Mouse (Mus musculus): ENCODE measurements around the gene Slc41a2. TPM values are rescaled to one million over a fixed set of nuclear protein-coding genes. Genes with fewer than 3 reads are reported as not detected.
A peak's percentile ranks its signal among the peaks of the same experiment; 100 is the strongest.

Gene Slc41a2
- total RNA-seq, 2 experiments from 2014 or later: 27.3 to 30.7 TPM

DNA sequence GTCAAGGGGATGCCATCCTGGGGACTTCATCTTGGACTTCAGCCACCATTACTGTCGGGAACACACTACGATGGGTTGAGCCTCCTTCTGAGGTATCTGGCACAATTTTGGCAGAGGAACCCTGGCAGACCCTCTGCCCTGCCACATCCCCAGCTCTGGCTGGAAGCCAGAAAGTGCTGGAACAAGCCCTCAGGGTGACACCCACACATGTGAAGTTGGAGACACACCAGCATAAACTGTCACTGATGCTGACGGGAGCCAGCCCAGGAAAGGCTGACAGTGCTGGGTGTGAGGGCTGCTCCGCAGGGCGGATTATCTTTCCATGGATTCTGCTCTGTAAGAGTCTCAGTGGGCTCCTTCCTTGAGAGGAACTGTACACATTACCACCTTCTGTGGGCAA is 150.7 kb downstream of the Slc41a2 start:
- DNase-seq (ENCODE audit: low spot score in 2 of 2): no peak

DNA sequence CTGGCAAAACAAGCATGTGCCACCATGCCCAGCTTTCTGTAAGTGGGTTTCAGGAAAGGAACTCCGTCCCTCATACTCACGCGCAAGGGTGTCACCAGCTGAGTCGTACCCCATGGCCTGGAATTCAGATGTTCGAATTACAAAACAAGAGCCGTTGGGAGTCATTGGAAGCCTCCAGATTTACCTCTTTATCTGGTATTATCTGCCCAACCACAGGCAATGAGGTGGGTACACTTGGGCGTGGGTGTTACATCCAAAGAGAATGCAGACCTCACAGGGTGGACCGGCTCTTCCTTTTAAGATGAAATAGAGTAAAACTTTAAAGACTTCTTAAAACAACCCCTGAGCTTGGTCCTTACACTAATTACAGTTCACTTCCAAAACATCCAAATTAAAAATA is 151.5 kb downstream of the Slc41a2 start:
- DNase-seq (ENCODE audit: low spot score in 2 of 2): no peak

DNA sequence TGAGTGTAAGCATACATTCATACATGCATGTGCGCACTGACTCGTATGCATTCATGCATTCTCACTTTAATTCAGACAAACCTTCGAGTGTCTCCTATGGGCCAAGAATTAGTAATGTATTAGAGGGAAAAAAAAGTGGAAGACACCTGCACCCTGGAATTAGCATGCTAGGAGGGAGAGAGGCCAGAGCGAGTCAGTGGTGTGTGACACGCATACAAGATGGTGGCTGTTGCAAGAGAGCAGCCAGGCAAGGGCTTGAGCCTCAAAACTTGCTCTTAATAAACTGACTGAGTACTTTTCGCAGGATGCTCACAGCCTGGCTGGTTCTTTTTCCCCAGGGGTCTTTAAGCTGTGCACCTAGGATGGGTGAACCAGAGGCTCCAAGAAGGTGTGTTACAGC is 152.6 kb downstream of the Slc41a2 start:
- no peak for DNase-seq (ENCODE audit: low spot score in 2 of 2)

DNA sequence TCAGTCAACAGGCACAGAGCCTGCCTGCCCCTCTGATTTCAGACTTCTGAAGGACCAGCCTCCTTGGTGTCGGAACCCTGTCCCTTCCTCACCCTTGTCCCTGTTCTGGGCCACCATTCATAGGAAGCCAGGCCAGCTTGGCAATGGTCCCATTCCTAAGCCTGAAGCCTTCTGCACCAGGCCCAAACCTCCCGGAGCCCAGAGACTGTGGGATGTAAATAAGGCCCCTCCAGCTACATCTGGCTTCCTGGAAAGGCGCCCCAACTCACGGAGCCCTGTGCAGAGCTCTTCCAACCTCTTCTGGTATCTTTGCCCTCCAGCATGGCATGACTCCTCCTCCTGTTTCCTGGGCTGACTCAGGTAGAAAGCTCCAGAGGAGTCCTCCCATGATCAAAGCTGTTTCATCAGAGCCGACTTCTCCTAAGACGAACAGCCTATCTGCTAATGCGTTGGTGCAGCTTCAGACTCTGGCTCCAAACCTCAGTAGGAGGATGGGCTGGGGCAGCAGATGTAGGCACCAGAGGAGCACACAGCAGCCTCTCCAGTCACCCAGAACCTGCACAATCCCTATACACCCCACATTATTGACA is 153.1 kb downstream of the Slc41a2 start:
- DNase-seq (ENCODE audit: low spot score in 2 of 2): peak; percentile 48 to 57

DNA sequence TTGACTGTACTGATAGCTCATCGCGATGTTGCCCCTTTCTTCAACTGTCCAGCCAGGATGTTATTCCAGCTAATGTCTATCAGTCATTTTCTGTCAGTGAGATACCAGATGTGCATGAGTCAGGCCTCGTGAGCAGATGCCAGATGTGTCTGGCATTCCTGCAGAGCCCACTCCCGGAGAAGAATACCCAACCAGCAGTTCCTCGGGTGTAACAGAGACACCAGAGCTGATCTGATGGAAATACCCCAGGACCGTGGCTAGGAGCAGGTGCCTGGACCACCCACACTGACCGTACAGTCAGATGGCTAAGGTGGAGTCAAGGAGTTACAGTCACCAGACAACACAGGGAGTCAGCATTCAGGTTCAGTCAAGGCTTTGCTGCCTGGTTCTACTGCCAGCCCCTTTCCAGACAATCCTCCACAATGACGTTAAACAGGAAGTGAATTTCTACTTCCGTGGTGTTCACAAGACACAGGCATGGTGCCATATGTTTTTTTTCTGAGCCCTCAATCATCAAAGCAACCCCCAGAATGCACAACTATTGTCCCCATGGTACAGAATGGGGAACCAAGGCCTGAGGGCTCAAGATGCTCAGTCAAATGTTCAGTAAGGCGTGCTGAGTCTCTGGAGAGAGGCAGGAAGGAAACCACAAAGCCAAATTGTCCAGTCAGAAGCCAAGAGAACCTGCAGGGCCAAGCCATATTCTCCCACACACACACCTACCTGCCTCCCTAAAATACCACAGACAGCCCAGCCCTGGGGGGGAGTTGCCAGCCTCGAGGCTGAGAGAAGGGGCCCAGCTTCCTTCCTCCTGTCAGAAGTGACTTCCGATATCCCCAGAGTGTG is 153.8 kb downstream of the Slc41a2 start:
- DNase-seq (ENCODE audit: low spot score in 2 of 2): no peak

DNA sequence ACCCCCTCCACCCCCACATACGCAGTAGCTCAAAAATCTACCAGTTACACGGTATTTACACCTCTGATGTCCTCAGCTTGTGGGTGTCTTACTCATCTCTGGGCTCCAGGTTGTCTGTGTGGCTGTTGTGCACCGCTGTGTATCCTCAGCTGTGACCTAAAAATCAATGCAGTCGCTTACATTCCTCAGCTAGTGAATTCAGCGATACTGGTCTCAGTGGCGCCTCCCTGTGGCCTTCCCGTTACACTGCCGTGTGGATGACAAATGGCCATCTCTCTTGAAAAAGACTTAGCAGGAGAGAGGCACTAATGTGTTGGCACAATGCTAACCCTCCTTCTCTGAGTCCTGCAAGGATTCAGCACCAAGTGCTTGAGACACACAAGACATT is 155.1 kb downstream of the Slc41a2 start:
- peak; percentile 77 to 85 for DNase-seq (ENCODE audit: low spot score in 2 of 2)

DNA sequence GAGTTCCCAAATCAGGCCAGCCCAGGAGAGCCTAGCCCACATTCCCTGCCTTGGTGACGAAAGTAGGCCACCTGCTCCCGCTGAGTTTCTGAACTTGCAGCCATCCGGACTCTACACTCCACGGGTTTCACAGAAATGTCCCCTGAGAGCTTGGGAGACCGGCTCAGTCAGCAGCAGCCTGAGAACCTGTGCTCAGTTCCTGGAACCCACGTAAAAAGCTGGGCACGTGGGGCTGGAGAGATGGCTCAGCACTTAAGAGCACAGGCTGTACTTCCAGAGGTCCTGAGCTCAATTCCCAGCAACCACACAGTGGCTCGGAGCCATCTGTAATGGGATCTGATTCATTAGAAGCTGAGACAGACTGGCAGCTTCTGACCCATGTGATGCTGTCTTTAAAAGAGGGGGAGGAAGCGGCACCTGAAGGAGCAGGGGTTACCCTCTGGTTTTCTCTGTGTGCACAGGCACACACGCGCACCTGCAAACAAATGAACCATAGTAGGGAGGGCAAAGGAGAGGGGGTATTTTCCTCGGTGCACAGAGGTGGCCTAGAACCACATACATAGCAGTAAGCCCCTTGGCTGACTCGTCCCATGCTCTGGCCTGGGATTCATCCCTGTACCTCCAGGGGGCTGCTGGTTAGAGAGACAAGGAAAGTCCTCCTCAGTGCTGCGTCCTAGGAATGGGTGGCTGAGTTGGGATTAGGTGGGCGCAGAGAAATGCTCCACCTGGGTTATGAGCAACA is 155.7 kb downstream of the Slc41a2 start:
- peak in 1 of 2 experiments; percentile 53 for DNase-seq (ENCODE audit: low spot score in 2 of 2)

Other genes with a start within 250 kb of the Slc41a2 start
- gene D10Wsu102e, start 22.3 kb upstream of the Slc41a2 start, total RNA-seq (2021): 1 to 10 TPM; 2.5 to 2.6 TPM
- gene Aldh1l2, start 196.3 kb upstream of the Slc41a2 start, total RNA-seq (2021): 1 to 10 TPM; 5.5 to 5.6 TPM
- gene Washc4, start 205.9 kb upstream of the Slc41a2 start, total RNA-seq (2021): 10 to 100 TPM; 23.1 to 24.9 TPM